Mouse (Mus musculus): ENCODE data around the gene Il3.

DNA sequence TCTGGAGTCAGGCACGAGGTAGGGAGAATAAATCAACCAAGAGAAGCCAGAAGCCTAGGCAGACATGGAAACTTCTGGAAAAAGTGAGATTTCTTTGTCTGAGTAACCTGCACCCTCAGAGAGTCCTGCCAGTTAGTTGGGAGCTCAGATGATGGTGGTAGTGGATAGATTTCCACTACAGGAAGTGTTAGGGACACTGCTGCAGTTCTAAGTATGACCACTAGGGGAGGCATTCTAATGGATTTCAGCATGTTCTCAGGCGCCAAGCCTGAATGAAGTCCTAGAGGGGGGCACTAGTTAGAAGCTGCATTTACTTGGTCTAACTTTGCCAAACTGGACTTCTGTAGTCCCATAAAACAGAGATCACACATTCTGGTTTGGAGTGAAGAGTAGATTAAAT lies 2.5 kb downstream of the Il3 start:
- TF ChIP-seq CTCF (IDR thresholded peaks at IDR 0.05; ENCODE audit: extremely low read depth, insufficient read depth, insufficient read length, insufficient replicate concordance), result peak; percentile 46; the same call in 1 of the 2 replicates
- no peak for TF ChIP-seq POLR2A (IDR thresholded peaks at IDR 0.05; ENCODE audit: low read depth, low read length)
